Mouse (Mus musculus): ENCODE results near the gene Kctd21. TPM values are rescaled to one million over a fixed set of nuclear protein-coding genes. Genes with fewer than 3 reads are reported as not detected.

The Kctd21 gene
- polyA plus RNA-seq, 1 experiment from 2014 or later = 4.0 TPM

DNA sequence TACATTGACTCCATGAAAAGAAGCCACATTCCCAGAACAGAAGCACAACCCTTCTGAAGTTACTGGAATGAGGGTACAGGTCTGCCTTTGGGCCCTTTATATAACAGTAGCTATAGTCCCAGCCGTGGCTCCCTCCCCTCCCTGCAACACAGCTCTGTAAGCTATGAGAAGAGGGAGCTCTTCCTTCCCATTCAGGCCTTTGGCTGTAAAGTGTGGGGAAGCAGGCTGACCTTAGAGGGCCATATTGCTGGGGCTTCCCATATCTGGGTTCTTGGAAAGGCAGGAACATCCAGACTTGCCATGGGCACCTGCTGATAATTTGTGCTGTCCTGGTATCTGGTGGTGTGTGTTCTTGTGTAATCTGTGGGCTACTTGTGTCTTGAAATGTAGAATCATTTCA is 24.6 kb upstream of the Kctd21 start:
- H3K9me3 ChIP-seq = no peaks in the 10 kb centered on the region
- no peak overlapping the region for H3K4me3 ChIP-seq
- no peak overlapping the region for H3K27ac ChIP-seq (replicated peaks)
- H3K27me3 ChIP-seq (replicated peaks; ENCODE audit: low read depth, poor library complexity, severe bottlenecking) = no peaks in the 10 kb centered on the region
- WGBS = 82% methylated on average over 1 of the region's 1 CpGs
- peak; percentile 5 for DNase-seq (ENCODE audit: low spot score)
- H3K4me1 ChIP-seq = no peaks in the 10 kb centered on the region
- peaks cover 98% of the 10 kb centered on the region for H3K36me3 ChIP-seq (replicated peaks)

DNA sequence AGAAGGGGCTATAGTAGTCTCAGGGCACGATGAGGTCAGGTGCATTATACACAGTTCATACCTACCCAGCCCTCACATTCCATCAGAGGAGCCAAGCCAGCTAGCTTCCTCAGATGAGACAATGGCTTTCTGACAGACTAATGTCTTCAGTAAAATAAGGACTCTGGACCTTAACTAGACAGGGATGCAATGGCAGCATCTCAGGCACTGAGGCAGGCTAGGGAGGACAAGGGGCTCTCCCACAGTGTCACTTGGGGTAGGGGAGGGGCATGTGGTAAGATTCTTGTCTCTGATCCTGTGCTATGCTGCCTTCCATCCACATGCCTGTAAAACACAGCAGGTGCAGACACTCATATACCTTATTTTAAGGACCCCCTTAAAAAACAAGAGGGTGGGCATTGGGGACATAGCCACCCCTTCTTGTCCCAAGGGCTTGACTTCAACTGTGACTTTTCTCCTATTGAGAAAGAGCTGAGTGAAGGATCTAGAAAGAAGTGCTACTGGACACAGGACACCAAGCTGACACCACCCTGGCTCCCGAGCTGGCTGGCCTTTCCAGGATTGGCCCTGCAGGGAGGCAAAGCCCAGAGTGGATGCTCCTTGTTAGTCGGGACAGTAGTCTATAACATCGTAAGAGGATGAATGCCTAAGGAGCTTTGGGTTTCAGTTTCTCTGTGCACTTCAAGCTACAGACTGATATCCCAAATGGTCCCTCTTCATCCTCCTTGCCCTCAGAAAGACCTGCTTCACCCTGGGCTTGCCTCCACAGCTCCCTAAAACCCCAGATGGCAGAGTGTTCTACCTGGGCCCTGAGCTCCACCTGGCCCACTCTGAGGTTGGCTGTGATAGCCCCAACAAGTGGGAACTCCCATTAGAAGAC is 22.4 kb upstream of the Kctd21 start:
- no peaks in the 10 kb centered on the region for H3K4me1 ChIP-seq
- H3K4me3 ChIP-seq = no peak overlapping the region
- no peak overlapping the region for H3K27ac ChIP-seq (replicated peaks)
- no peaks in the 10 kb centered on the region for H3K27me3 ChIP-seq (replicated peaks; ENCODE audit: low read depth, poor library complexity, severe bottlenecking)
- H3K36me3 ChIP-seq (replicated peaks) = peaks cover 83% of the 10 kb centered on the region
- DNase-seq (ENCODE audit: low spot score) = peak; percentile 5
- WGBS = 83% methylated on average over 4 of the region's 4 CpGs
- no peaks in the 10 kb centered on the region for H3K9me3 ChIP-seq

DNA sequence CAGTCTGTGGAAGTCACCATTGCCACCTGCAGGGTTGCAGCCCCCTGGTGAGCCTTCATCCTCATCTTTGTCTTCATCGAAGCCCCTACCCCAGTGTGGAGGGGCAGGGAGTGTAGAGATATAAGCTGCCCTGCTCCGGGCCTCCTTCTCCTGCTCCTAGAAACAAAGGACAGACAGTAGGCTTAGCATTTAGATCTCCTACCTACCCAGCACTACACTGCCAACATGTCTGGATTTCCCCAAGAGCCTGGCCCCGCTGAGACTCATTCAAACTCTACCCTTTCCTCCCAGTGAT is 21.8 kb upstream of the Kctd21 start:
- Histone ChIP-seq H3K36me3 (replicated peaks) (peaks cover 79% of the 10 kb centered on the region), H3K4me1 (no peaks in the 10 kb centered on the region), H3K27ac (replicated peaks) (no peak overlapping the region), H3K4me3 (no peak overlapping the region), H3K27me3 (replicated peaks; ENCODE audit: low read depth, poor library complexity, severe bottlenecking) (no peaks in the 10 kb centered on the region), H3K9me3 (no peaks in the 10 kb centered on the region)
- no peak for DNase-seq (ENCODE audit: low spot score)
- 88% methylated on average over 3 of the region's 3 CpGs for WGBS

DNA sequence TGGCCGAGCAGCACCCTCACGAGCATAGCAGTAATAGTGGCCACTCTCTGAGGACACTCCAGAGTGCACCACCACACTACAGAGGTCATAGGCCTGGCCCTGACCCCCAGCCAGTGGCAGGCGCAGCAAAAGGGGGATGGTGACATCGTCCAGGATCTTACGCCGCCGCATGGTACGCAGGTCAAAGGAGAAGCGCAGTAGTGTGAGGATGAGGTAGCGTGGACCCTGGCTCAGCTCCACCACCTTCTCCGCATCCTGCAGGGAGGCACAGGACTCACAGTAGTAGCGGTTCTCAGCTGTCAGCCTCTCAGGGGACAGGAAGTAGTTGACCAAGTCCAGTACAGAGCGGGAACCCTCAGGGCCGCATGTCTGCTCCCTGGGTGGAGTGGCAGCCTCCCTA is 20.5 kb upstream of the Kctd21 start:
- no peak for DNase-seq (ENCODE audit: low spot score)
- H3K4me1 ChIP-seq = no peaks in the 10 kb centered on the region
- 91% methylated on average over 14 of the region's 14 CpGs for WGBS
- H3K36me3 ChIP-seq (replicated peaks) = peaks cover 71% of the 10 kb centered on the region
- no peaks in the 10 kb centered on the region for H3K27me3 ChIP-seq (replicated peaks; ENCODE audit: low read depth, poor library complexity, severe bottlenecking)
- no peaks in the 10 kb centered on the region for H3K9me3 ChIP-seq
- no peak overlapping the region for H3K4me3 ChIP-seq
- no peak overlapping the region for H3K27ac ChIP-seq (replicated peaks)

DNA sequence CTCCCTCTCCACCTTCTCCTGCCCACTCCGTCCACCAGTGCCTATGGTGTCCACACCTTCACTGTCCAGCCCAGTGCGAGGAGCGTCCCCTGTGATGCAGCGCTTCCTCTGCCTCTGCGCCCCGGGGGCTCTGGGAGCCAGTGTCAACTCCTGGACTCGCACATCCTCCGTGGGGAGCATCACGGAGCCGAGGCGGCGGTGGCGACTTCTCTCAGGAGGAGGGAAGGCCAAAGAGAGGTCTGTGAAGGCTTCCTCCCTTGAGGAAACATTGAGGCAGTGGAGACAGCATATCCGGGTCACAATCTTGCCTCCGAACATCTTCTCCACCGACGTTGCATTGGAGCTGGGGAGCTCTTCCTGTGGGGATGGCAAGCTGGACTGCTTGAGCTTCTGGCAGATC is 19.9 kb upstream of the Kctd21 start:
- Histone ChIP-seq H3K27me3 (replicated peaks; ENCODE audit: low read depth, poor library complexity, severe bottlenecking) (no peaks in the 10 kb centered on the region), H3K9me3 (no peaks in the 10 kb centered on the region), H3K36me3 (replicated peaks) (peaks cover 66% of the 10 kb centered on the region), H3K4me3 (no peak overlapping the region), H3K4me1 (no peaks in the 10 kb centered on the region), H3K27ac (replicated peaks) (no peak overlapping the region)
- 78% methylated on average over 17 of the region's 17 CpGs for WGBS
- no peak for DNase-seq (ENCODE audit: low spot score)

DNA sequence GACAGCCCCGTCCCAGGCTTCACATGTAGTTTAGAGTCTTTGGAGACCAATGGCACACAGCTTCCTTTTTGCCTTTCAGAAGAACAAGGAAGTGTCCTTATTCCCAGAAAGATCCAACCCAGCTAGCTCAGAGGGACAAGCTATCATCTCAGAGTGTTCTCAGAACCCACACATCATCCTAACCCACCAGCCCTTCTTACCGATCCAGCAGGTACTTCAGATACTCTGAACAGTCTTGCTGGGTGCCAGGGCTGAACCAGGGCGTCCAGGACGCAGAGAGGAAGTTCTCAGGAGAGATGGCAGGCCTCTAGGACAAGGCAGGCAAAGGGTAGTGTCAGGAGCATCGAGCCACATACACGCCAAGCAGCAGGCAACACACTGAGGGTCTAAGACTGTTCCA is 19.3 kb upstream of the Kctd21 start:
- no peaks in the 10 kb centered on the region for H3K27me3 ChIP-seq (replicated peaks; ENCODE audit: low read depth, poor library complexity, severe bottlenecking)
- H3K9me3 ChIP-seq = no peaks in the 10 kb centered on the region
- H3K36me3 ChIP-seq (replicated peaks) = peaks cover 60% of the 10 kb centered on the region
- no peak overlapping the region for H3K4me3 ChIP-seq
- H3K4me1 ChIP-seq = no peaks in the 10 kb centered on the region
- no peak for DNase-seq (ENCODE audit: low spot score)
- 87% methylated on average over 6 of the region's 6 CpGs for WGBS
- H3K27ac ChIP-seq (replicated peaks) = no peak overlapping the region

DNA sequence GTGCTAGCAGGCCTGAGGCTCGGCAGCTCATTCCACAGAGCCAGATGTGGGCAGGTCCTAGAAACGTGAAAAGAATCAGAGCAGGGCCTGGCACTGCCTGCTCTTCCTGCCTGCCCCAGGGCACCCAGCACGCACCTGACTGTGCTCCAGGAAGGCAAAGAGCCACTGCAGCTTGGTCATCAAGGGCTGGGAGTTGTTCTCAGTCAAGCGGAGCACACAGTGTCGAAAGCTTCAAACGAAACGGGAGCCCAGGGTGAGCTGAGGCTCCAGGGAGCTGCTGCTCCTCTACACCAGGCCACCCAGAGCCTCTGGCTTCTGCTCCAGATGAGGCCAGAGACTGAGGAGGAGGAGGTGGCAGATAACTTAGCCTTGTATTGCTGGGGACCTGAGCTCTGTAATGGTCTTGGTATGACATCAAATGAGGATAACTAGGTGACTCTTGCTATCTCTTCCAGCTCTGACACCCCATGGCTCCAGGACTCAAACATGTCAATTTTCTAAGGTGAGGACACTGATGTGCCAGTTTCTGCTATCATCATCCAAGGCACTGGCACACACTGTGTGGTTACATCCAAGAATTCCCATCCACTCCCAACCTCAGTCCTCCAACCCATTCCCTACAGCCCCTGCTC is 18.6 kb upstream of the Kctd21 start:
- Histone ChIP-seq H3K27ac (replicated peaks) (no peak overlapping the region), H3K36me3 (replicated peaks) (peaks cover 55% of the 10 kb centered on the region), H3K4me3 (no peak overlapping the region), H3K9me3 (no peaks in the 10 kb centered on the region), H3K4me1 (no peaks in the 10 kb centered on the region), H3K27me3 (replicated peaks; ENCODE audit: low read depth, poor library complexity, severe bottlenecking) (no peaks in the 10 kb centered on the region)
- no peak for DNase-seq (ENCODE audit: low spot score)
- WGBS = 74% methylated on average over 7 of the region's 7 CpGs

DNA sequence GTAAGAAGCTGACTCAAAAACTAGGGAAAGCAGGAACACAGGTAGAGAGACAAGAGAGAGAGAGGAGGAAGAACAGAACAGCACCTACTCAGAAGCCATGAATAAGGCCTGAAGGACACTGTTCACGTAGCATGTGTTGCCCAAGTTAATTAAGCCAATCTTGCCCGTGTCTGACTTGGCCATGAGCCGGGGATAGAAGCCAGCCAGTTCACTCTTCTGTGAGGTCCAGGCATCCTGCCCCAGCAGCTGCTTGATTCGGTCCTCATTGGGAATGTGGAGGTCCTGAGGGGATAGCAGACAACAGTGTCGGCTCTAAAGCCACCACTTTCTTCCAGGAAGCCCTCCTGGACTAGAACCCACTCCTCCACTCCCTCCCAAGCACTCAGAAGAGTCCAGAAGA is 17.5 kb upstream of the Kctd21 start:
- H3K9me3 ChIP-seq = no peaks in the 10 kb centered on the region
- no peak for DNase-seq (ENCODE audit: low spot score)
- H3K36me3 ChIP-seq (replicated peaks) = peaks cover 43% of the 10 kb centered on the region
- H3K27me3 ChIP-seq (replicated peaks; ENCODE audit: low read depth, poor library complexity, severe bottlenecking) = no peaks in the 10 kb centered on the region
- 84% methylated on average over 5 of the region's 5 CpGs for WGBS
- no peak overlapping the region for H3K27ac ChIP-seq (replicated peaks)
- no peak overlapping the region for H3K4me3 ChIP-seq
- no peaks in the 10 kb centered on the region for H3K4me1 ChIP-seq

DNA sequence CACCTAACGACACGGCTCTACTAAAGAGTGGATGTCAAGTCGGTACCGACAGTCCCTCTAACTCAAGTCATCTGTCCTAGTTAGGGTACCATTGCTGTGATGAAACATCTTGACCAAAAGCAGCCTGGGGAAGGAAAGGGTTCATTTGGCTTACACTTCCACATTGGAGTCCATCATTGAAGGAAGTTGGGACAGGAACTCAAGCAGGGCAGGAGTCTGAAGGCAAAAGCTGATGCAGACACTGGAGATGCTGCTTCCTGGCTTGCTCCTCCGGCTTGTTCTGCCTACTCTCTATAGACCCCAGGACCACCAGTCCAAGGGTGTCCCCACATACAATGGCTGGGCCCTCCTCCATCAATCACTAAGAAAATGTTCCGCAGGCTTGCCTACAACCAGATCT is 16.5 kb upstream of the Kctd21 start:
- no peak for DNase-seq (ENCODE audit: low spot score)
- Histone ChIP-seq H3K27me3 (replicated peaks; ENCODE audit: low read depth, poor library complexity, severe bottlenecking) (no peaks in the 10 kb centered on the region), H3K36me3 (replicated peaks) (peaks cover 33% of the 10 kb centered on the region), H3K27ac (replicated peaks) (no peak overlapping the region), H3K4me3 (no peak overlapping the region), H3K9me3 (no peaks in the 10 kb centered on the region), H3K4me1 (no peaks in the 10 kb centered on the region)
- 90% methylated on average over 6 of the region's 6 CpGs for WGBS

DNA sequence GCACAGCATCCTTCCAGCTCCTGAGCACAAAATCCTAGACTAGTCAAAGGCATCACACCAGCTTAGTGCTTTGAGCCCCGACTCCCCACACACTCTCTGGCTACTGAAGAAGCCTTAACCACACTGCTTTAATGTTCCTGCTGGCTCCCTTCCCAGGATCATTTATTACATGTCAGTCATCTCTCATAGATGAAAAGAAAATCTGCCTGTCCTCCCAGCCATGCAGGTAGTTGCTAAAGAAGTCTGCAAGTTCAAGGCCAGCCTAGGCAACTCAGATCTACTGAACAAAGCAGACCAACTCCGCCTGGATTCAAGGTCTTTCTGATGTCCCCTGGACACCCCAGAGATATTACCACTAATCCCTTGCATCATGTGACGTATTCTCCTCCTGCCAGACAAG is 14.4 kb upstream of the Kctd21 start:
- no peaks in the 10 kb centered on the region for H3K4me1 ChIP-seq
- H3K9me3 ChIP-seq = no peaks in the 10 kb centered on the region
- no peak overlapping the region for H3K4me3 ChIP-seq
- H3K27ac ChIP-seq (replicated peaks) = no peak overlapping the region
- no peak for DNase-seq (ENCODE audit: low spot score)
- 92% methylated on average over 3 of the region's 3 CpGs for WGBS
- peaks cover 13% of the 10 kb centered on the region; the same call in 1 of the 2 replicates for H3K36me3 ChIP-seq (replicated peaks)
- H3K27me3 ChIP-seq (replicated peaks; ENCODE audit: low read depth, poor library complexity, severe bottlenecking) = no peaks in the 10 kb centered on the region

DNA sequence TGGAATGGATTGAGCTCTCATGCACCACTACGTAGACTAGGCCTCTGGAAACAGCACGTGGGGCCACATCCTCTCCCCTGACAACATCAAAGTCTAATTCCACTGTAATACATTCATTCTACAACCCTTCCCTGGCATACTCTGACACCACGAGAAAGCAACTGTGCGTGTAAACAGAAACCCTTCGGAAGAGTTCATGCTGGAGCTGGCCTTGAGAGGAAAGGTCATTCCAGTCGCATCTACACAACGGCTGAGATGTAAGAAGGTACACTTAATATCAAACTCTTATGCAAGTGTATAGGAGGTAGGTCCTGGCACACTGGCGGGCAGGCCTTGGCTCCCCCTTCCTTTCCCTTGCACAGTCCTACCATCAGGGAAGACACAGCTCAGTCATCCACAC is 7.8 kb upstream of the Kctd21 start:
- WGBS = 90% methylated on average over 8 of the region's 8 CpGs
- Histone ChIP-seq H3K27me3 (replicated peaks; ENCODE audit: low read depth, poor library complexity, severe bottlenecking) (peaks cover 57% of the 10 kb centered on the region), H3K4me1 (peaks cover 16% of the 10 kb centered on the region), H3K27ac (replicated peaks) (no peak overlapping the region), H3K9me3 (no peaks in the 10 kb centered on the region), H3K36me3 (replicated peaks) (no peaks in the 10 kb centered on the region; the same call in 1 of the 2 replicates), H3K4me3 (no peak overlapping the region)
- DNase-seq (ENCODE audit: low spot score) = no peak

DNA sequence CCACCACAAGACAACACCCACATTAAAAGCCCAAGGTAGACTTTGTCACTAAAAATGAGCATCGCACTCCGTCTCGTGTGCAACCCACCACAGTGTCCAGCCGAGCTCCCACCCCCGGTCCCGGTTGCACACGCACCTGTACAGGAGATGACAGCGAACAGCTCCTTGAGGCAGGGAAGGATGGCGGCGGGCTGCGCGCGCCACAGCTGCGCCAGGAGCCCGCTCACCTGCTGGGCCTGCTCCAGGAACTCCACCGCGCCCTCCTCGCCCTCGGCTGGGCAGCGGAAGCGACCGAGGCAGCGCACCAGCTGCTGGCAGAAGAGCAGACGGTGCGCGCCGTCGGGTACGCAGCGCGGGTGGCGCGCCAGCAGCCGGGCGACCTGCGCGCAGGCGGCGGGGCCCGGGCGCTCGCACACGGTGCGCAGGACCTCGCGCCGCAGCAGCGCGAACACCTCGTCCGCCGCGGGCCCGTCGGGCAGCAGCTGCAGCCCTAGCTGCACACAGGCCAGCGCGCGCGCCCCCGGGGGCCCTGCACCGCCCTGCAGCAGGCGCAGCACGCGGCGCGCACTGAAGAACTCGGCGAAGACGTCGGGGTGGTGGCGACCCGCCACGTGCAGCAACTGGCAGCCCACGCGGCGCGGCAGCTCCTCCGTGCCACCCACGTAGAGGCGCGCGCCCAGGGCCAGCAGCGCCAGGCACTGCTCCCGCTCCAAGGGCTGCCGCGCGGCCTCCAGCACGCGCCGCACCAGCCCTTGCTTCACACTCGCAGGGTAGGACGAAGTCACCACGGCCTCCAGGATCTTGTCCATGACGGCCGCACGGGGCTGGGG is 6.8 kb upstream of the Kctd21 start:
- Histone ChIP-seq H3K27me3 (replicated peaks; ENCODE audit: low read depth, poor library complexity, severe bottlenecking) (peaks cover 57% of the 10 kb centered on the region), H3K4me3 (peak overlapping the region; percentile 53), H3K36me3 (replicated peaks) (no peaks in the 10 kb centered on the region; the same call in 1 of the 2 replicates), H3K4me1 (peaks cover 19% of the 10 kb centered on the region), H3K27ac (replicated peaks) (no peak overlapping the region; the same call in 1 of the 2 replicates), H3K9me3 (no peaks in the 10 kb centered on the region)
- 12% methylated on average over 96 of the region's 96 CpGs for WGBS
- DNase-seq (ENCODE audit: low spot score) = peak; percentile 54
